Mouse (Mus musculus): ENCODE results near the gene Osbpl11.
A peak's percentile ranks its signal among the peaks of the same experiment; 100 is the strongest.
"Not testable (repeated sequence)": the region's sequence is repeated elsewhere in the genome, so short reads cannot be mapped to it uniquely, and the experiment has no call there.

The Osbpl11 gene

GRCm38 (mm10) chr16:33177722-33178121 lies 7.1 kb upstream of the Osbpl11 start:
- no peak for DNase-seq (ENCODE audit: low read depth)

GRCm38 (mm10) chr16:33178278-33179074 lies 6.4 kb upstream of the Osbpl11 start:
- no peak for DNase-seq (ENCODE audit: low read depth)

- not testable (repeated sequence) for DNase-seq (ENCODE audit: low read depth)
Observed at GRCm38 (mm10) chr16:33179222-33179621, 5.6 kb upstream of the Osbpl11 start.

GRCm38 (mm10) chr16:33179911-33180310 lies 5.0 kb upstream of the Osbpl11 start:
- DNase-seq (ENCODE audit: low read depth) = no peak

GRCm38 (mm10) chr16:33180793-33181192 lies 4.1 kb upstream of the Osbpl11 start:
- DNase-seq (ENCODE audit: low read depth) = no peak

- peak; percentile 45 for DNase-seq (ENCODE audit: low read depth)
Observed at GRCm38 (mm10) chr16:33185261-33186046, 583 bp downstream of the Osbpl11 start.

- DNase-seq (ENCODE audit: low read depth) = peak; percentile 16
Observed at GRCm38 (mm10) chr16:33186134-33186533, 1.3 kb downstream of the Osbpl11 start.

GRCm38 (mm10) chr16:33188076-33188475 lies 3.2 kb downstream of the Osbpl11 start:
- no peak for DNase-seq (ENCODE audit: low read depth)

- no peak for DNase-seq (ENCODE audit: low read depth)
Observed at GRCm38 (mm10) chr16:33191671-33192091, 6.8 kb downstream of the Osbpl11 start.

- no peak for DNase-seq (ENCODE audit: low read depth)
Observed at GRCm38 (mm10) chr16:33192280-33192679, 7.4 kb downstream of the Osbpl11 start.

- DNase-seq (ENCODE audit: low read depth) = peak; percentile 34
Observed at GRCm38 (mm10) chr16:33193649-33194048, 8.8 kb downstream of the Osbpl11 start.

- DNase-seq (ENCODE audit: low read depth) = peak; percentile 14
Observed at GRCm38 (mm10) chr16:33195686-33196313, 10.9 kb downstream of the Osbpl11 start.

GRCm38 (mm10) chr16:33196578-33196977 lies 11.7 kb downstream of the Osbpl11 start:
- no peak for DNase-seq (ENCODE audit: low read depth)

- no peak for DNase-seq (ENCODE audit: low read depth)
Observed at GRCm38 (mm10) chr16:33200589-33200988, 15.7 kb downstream of the Osbpl11 start.

- DNase-seq (ENCODE audit: low read depth) = no peak
Observed at GRCm38 (mm10) chr16:33210812-33211211, 25.9 kb downstream of the Osbpl11 start.

- no peak for DNase-seq (ENCODE audit: low read depth)
Observed at GRCm38 (mm10) chr16:33216313-33217003, 31.6 kb downstream of the Osbpl11 start.

GRCm38 (mm10) chr16:33217553-33218085 lies 32.7 kb downstream of the Osbpl11 start:
- not testable (repeated sequence) for DNase-seq (ENCODE audit: low read depth)

- DNase-seq (ENCODE audit: low read depth) = no peak
Observed at GRCm38 (mm10) chr16:33222482-33222881, 37.6 kb downstream of the Osbpl11 start.

- DNase-seq (ENCODE audit: low read depth) = no peak
Observed at GRCm38 (mm10) chr16:33224381-33224780, 39.5 kb downstream of the Osbpl11 start.

- no peak for DNase-seq (ENCODE audit: low read depth)
Observed at GRCm38 (mm10) chr16:33234128-33234527, 49.3 kb downstream of the Osbpl11 start.

GRCm38 (mm10) chr16:33236151-33236550 lies 51.3 kb downstream of the Osbpl11 start:
- DNase-seq (ENCODE audit: low read depth) = no peak

GRCm38 (mm10) chr16:33239305-33239704 lies 54.4 kb downstream of the Osbpl11 start:
- DNase-seq (ENCODE audit: low read depth) = no peak

All from c-Kit-positive CD71-positive TER-119-negative erythroid progenitor cells, embryonic 14.5 days (primary cell).